Mouse (Mus musculus): ENCODE data around the gene Ifitm5. TPM values are rescaled to one million over a fixed set of nuclear protein-coding genes. Genes with fewer than 3 reads are reported as not detected.

The Ifitm5 gene
- polyA plus RNA-seq, 1 experiment = not detected

- no peaks in the 10 kb centered on the region for H3K9me3 ChIP-seq (ENCODE audit: control insufficient read depth, low read length)
- H3K4me1 ChIP-seq (ENCODE audit: control insufficient read depth) = peaks cover 14% of the 10 kb centered on the region
- TF ChIP-seq GATA1 (IDR thresholded peaks at IDR 0.05; ENCODE audit: low read length) (no peak), TAL1 (IDR thresholded peaks at IDR 0.05; ENCODE audit: low read length) (no peak)
- peaks cover 27% of the 10 kb centered on the region for H3K27me3 ChIP-seq (ENCODE audit: control insufficient read depth)
- no peaks in the 10 kb centered on the region for H3K36me3 ChIP-seq (ENCODE audit: control insufficient read depth)
- H3K4me3 ChIP-seq (replicated peaks) = no peak overlapping the region
Measured at GRCm38 (mm10) chr7:140938896-140939295, 11.2 kb downstream of the Ifitm5 start.

GRCm38 (mm10) chr7:140938436-140938835 is 11.7 kb downstream of the Ifitm5 start:
- Histone ChIP-seq H3K9me3 (ENCODE audit: control insufficient read depth, low read length) (no peaks in the 10 kb centered on the region), H3K4me1 (ENCODE audit: control insufficient read depth) (peaks cover 14% of the 10 kb centered on the region), H3K27me3 (ENCODE audit: control insufficient read depth) (peaks cover 27% of the 10 kb centered on the region), H3K4me3 (replicated peaks) (no peak overlapping the region), H3K36me3 (ENCODE audit: control insufficient read depth) (no peaks in the 10 kb centered on the region)
- TF ChIP-seq GATA1 (IDR thresholded peaks at IDR 0.05; ENCODE audit: low read length) (no peak), TAL1 (IDR thresholded peaks at IDR 0.05; ENCODE audit: low read length) (no peak)

GRCm38 (mm10) chr7:140927181-140927580 is 22.9 kb downstream of the Ifitm5 start:
- Histone ChIP-seq H3K36me3 (ENCODE audit: control insufficient read depth) (peaks cover 3% of the 10 kb centered on the region; the same call in 1 of the 2 replicates), H3K27me3 (ENCODE audit: control insufficient read depth) (peaks cover 32% of the 10 kb centered on the region), H3K4me1 (ENCODE audit: control insufficient read depth) (no peaks in the 10 kb centered on the region), H3K4me3 (replicated peaks) (no peak overlapping the region), H3K9me3 (ENCODE audit: control insufficient read depth, low read length) (no peaks in the 10 kb centered on the region; the same call in none of the 2 replicates)
- TF ChIP-seq GATA1 (IDR thresholded peaks at IDR 0.05; ENCODE audit: low read length) (no peak), TAL1 (IDR thresholded peaks at IDR 0.05; ENCODE audit: low read length) (no peak)

- Histone ChIP-seq H3K36me3 (ENCODE audit: control insufficient read depth) (peaks cover 3% of the 10 kb centered on the region; the same call in 1 of the 2 replicates), H3K9me3 (ENCODE audit: control insufficient read depth, low read length) (no peaks in the 10 kb centered on the region; the same call in 1 of the 2 replicates), H3K27me3 (ENCODE audit: control insufficient read depth) (peaks cover 59% of the 10 kb centered on the region), H3K4me3 (replicated peaks) (no peak overlapping the region), H3K4me1 (ENCODE audit: control insufficient read depth) (peaks cover 2% of the 10 kb centered on the region; the same call in 1 of the 2 replicates)
- no peak for TF ChIP-seq GATA1 (IDR thresholded peaks at IDR 0.05; ENCODE audit: low read length)
- TF ChIP-seq TAL1 (IDR thresholded peaks at IDR 0.05; ENCODE audit: low read length) = no peak
Measured at GRCm38 (mm10) chr7:140923070-140923775, 26.9 kb downstream of the Ifitm5 start.

GRCm38 (mm10) chr7:140922398-140923069 is 27.6 kb downstream of the Ifitm5 start:
- Histone ChIP-seq H3K4me3 (replicated peaks) (no peak overlapping the region), H3K27me3 (ENCODE audit: control insufficient read depth) (peaks cover 61% of the 10 kb centered on the region)

DNA sequence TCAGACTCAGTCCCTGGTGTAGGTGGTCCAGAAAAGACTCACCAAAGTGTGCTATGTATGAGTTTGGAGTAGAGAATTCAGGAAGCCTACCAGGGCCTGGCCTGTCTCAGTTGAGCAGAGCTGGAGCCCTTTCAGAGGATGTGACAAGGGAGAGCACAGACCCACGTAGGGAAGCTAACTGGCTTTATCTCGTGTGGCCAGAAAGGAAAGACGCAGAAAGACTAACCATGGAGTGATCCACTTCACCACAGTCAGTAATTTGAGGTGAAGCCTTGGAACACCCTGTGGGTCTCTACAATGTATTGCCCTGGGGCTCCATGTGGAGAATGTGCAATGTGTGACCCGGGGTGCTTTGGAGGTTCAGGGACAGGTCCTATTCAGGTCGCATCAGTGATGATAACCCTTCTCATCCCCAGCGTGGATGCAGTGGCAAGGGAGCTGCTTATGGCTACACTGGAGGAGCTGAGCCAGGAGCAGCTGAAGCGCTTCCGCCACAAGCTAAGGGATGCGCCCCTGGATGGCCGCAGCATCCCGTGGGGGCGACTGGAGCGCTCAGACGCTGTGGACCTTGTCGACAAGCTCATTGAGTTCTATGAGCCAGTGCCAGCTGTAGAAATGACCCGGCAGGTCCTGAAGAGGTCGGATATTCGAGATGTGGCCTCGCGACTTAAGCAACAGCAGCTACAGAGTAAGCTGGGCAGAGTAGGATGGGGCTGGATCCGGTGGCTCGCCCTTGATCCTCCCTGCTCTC is 28.7 kb downstream of the Ifitm5 start:
- Histone ChIP-seq H3K9me3 (ENCODE audit: control insufficient read depth, low read length) (no peaks in the 10 kb centered on the region; the same call in 1 of the 2 replicates), H3K4me1 (ENCODE audit: control insufficient read depth) (peaks cover 2% of the 10 kb centered on the region; the same call in 1 of the 2 replicates), H3K27me3 (ENCODE audit: control insufficient read depth) (peaks cover 61% of the 10 kb centered on the region), H3K36me3 (ENCODE audit: control insufficient read depth) (peaks cover 3% of the 10 kb centered on the region; the same call in 1 of the 2 replicates), H3K4me3 (replicated peaks) (no peak overlapping the region)
- TF ChIP-seq GATA1 (IDR thresholded peaks at IDR 0.05; ENCODE audit: low read length) (no peak), TAL1 (IDR thresholded peaks at IDR 0.05; ENCODE audit: low read length) (no peak)

More at GRCm38 (mm10) chr7:140922398-140923069, 27.6 kb downstream of the Ifitm5 start:
- peaks cover 2% of the 10 kb centered on the region; the same call in 1 of the 2 replicates for H3K4me1 ChIP-seq (ENCODE audit: control insufficient read depth)
- H3K9me3 ChIP-seq (ENCODE audit: control insufficient read depth, low read length) = no peaks in the 10 kb centered on the region; the same call in 1 of the 2 replicates
- peaks cover 3% of the 10 kb centered on the region; the same call in 1 of the 2 replicates for H3K36me3 ChIP-seq (ENCODE audit: control insufficient read depth)
- TF ChIP-seq GATA1 (IDR thresholded peaks at IDR 0.05; ENCODE audit: low read length) (no peak), TAL1 (IDR thresholded peaks at IDR 0.05; ENCODE audit: low read length) (no peak)

GRCm38 (mm10) chr7:140920418-140921029 is 29.6 kb downstream of the Ifitm5 start, which contains the start of gene Nlrp6:
Gene Nlrp6, plus strand, starts transcription at chr7:140920902.
- Histone ChIP-seq H3K9me3 (ENCODE audit: control insufficient read depth, low read length) (no peaks in the 10 kb centered on the region; the same call in 1 of the 2 replicates), H3K27me3 (ENCODE audit: control insufficient read depth) (peaks cover 61% of the 10 kb centered on the region), H3K4me3 (replicated peaks) (no peak within 1 kb of the TSS), H3K36me3 (ENCODE audit: control insufficient read depth) (peaks cover 3% of the 10 kb centered on the region; the same call in 1 of the 2 replicates), H3K4me1 (ENCODE audit: control insufficient read depth) (peaks cover 2% of the 10 kb centered on the region; the same call in 1 of the 2 replicates)
- TF ChIP-seq TAL1 (IDR thresholded peaks at IDR 0.05; ENCODE audit: low read length) (no peak), GATA1 (IDR thresholded peaks at IDR 0.05; ENCODE audit: low read length) (no peak)

DNA sequence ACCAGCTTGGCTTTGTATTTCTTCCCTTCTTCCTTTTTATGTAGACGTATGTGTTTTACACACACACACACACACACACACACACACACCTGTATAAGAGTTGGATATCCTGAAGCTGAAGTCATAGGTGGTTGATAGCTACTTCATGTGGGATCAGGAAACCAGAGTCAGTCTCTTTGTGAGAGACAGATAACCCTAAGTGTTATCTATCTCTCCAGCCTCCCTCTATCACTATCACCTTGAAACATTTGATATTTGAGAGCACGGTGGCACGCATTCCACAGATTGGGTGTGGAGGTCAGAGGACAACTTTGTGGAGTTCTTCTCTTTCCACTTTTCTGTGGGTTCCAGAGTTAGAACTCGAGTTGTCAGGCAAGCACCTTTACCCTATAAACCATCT is 30.2 kb downstream of the Ifitm5 start:
- no peaks in the 10 kb centered on the region; the same call in 1 of the 2 replicates for H3K9me3 ChIP-seq (ENCODE audit: control insufficient read depth, low read length)
- peaks cover 56% of the 10 kb centered on the region for H3K27me3 ChIP-seq (ENCODE audit: control insufficient read depth)
- TF ChIP-seq TAL1 (IDR thresholded peaks at IDR 0.05; ENCODE audit: low read length) (no peak), GATA1 (IDR thresholded peaks at IDR 0.05; ENCODE audit: low read length) (no peak)
- no peaks in the 10 kb centered on the region; the same call in 1 of the 2 replicates for H3K36me3 ChIP-seq (ENCODE audit: control insufficient read depth)
- H3K4me1 ChIP-seq (ENCODE audit: control insufficient read depth) = peaks cover 2% of the 10 kb centered on the region; the same call in 1 of the 2 replicates
- H3K4me3 ChIP-seq (replicated peaks) = no peak overlapping the region
